Mouse (Mus musculus): Measurements from ENCODE around the gene Med10.

Gene Med10

DNA sequence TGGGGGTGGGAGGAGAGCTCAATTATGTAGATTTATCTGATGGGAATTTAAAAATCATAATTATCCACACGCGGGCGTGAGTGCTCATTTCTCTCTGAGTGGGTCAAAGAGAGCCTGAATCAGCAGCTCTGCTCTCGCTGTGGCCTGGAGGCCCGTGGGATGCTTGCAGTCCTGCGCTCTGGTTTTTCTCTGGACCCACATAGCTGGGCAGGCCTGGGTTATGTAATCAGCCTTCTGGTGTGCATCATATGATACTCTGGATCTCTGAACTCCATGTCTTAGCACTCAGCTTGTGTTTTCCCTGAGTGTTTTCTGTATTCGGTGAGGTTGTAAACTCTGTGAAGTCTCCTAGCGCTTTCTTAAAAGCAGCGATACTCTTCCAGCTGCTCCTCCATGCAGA, 30.4 kb downstream of the Med10 start:
- DNase-seq: no peak

DNA sequence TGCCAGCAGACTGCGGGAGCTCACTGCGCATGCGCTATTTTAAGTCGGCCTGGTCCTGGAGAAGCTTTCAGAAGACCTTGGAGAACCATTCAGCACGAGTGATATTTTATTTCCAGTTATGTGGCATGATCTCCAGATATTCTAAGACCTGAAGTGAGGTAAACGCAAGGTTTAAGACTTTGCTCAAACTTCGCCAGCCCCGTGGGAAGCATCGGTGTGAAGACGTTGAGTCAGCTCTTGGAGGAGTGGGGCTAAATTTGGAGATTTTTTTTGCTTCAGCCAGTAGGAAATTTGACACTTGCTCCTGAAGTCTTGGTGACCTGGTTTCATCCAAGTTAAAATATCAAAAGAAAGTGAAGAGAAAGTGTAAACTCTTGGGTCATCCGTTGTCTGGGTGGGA, 31.2 kb downstream of the Med10 start:
- no peak for DNase-seq

DNA sequence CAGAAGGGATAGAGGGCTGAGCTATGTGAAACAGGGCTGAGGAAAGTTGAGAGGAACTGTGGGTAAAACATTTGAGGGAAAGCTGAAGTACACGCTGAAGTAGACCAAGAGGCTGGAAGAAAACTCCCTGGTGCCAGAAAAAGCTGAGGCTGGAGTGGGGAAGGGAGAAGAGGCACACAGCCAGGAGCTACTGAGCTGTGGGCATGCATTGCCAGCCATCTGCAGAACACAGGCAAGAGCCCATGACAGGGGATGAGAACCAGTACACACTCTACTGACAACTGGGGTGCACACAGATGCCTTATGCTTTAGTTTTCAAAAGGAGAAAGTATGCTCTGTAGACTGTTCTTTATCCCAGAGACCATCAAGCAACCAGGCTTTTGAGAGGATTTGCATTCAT, 43.4 kb downstream of the Med10 start:
- DNase-seq: no peak

DNA sequence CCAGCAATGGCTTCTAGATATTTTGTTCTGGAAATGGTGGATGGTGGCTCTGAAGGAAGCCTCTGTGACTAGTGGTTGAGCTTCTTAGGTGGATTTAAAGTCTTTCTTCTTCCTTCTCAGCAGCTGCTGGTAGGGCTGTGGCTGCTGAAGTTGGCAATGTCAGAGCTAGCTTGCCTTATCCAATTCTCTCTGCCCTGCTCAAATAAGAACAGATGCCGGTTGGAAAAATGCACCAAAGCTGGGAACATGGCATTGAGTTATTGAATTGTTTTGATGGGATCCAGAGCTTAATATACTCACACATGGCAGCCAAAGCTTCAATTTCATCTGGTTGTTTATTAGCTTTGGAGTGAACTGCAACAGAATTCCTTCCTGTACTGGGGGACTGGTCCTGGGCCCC, 47.4 kb downstream of the Med10 start:
- DNase-seq: no peak

DNA sequence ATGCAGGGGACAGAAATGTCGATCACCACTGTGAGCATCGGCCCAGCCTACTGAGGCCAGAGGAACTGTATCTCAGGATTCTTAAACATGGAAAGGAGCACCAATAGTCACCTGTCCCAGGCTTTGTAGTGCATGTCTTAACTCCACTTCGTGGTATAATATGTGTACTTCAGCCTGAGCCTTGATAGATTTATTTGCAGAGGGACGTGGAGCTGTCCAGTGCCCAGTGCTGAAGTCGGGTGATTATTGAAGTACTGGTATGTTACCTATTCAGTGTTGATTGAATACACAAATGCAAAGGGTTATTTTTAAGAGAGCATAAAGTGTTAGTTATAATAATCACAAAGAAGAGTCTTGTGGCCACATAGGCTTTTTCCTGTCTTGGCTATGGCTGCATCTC, 50.1 kb downstream of the Med10 start:
- DNase-seq: peak; percentile 3

DNA sequence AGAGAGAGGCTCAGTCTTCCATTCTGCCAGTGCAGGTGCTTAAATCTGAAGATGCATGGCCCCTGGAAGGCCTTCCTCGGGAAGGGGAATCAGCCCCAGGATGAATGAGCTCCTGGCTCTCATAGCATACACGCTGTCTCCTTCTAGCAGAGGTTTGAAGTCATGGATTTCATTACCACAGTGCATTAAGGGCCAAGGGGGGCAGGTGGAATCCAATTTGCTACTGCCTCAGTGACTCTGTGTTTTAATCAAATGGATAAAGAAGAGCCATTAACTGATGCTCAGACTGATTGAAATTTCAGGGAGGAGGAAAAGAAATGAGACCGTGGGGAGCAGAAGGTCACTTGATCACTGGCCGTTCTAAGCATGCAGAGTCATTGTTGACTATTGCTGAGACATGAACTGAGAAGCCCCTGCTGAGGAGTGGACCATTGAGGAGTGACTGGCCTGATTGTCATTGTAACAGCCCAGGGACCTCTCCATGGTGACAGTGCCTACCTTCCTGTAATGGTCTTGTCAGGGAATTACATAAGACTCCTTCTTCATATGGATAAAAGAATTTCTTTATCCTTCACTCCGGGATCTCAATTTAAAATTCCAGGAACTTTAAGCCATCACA, 51.3 kb downstream of the Med10 start:
- no peak for DNase-seq

DNA sequence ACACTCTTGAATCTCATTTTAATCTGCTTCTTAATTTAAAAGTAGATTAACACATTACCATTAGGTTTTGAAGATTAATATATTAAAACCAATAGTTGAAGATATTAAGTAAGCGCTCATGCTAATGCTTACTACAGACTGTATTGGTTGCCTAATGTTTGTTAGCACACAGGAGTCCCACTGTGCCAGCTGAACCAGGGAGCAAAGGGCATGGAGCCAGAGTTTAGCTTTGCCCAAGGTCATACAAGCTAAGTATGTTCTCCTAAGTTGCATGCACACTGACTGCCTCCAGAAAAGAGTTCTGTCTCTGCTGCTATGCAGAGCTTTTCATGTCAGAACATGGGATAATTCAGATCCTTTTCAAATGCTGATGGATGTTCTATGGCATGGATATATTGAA, 53.7 kb downstream of the Med10 start:
- DNase-seq: no peak

DNA sequence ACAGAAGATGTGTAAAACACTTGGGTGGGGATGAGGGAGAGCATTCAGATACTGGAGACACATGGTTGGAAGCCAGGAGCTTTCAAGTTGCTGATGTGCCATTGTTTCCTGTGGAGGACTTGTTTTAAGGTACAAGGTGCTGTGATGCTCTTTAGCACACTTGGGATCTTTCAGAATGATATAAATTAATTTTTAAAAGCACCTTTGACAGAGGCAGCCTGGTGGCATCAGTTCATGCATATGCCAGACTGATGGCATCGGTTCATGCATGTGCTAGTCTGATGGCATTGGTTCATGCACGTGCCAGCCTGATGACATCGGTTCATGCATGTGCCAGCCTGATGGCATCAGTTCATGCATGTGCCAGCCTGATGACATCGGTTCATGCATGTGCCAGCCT, 60.1 kb downstream of the Med10 start:
- no peak for DNase-seq

DNA sequence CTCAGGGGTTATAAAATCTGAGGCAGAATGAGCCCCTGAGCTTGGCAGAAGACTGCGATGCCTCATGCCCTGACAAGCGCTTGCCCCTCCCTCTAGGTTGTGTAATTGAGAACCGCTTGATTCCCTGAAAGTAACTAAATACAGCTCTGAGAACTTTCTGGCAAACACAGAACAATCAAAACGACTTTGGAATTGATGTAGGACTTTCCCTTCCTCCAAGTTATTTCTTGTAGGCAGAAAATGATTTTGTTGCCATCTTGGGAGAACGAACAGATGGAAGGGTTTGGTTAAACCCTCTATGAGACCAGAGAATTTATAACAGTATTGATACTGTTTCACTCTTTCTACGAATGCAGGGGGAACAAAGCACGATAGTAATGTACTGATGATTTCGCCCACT, 62.7 kb downstream of the Med10 start:
- DNase-seq: no peak

All from kidney, adult 9 months (tissue).